9 mouse cellular contexts compared by ENCODE assay signal in genomic region chr9:61054427-61054826, GRCm38 (mm10).
DNase-seq lines count a peak whose midpoint lies in the region; ATAC-seq and TF ChIP-seq lines count a peak whose summit lies in the region.
"Had no signal": no experiment of that assay in that cellular context is flagged by ENCODE, and none has a peak within 500 bp of the region (broad histone marks: within the 10 kb centered on the region; RNA-seq: fewer than 3 reads in every experiment).

No protein-coding gene starts in this region.

- H3K4me2 ChIP-seq in forebrain, embryonic 14.5 days (ENCODE audit: low read length): no peak overlapping the region
- H3K4me2 ChIP-seq in forebrain, embryonic 11.5 days (ENCODE audit: low read depth, low read length, severe bottlenecking): no peak overlapping the region
- no peak overlapping the region for H3K4me2 ChIP-seq in embryonic facial prominence, embryonic 14.5 days (ENCODE audit: low read depth, low read length)
- H3K4me2 ChIP-seq in hindbrain, embryonic 16.5 days (ENCODE audit: low read length): no peak overlapping the region
- H3K4me2 ChIP-seq in limb, embryonic 14.5 days (replicated peaks; ENCODE audit: low read depth, low read length, severe bottlenecking): no peak overlapping the region
- H3K4me2 ChIP-seq: heart, embryonic 13.5 days had no signal

- peaks cover 12% of the 10 kb centered on the region for H3K4me1 ChIP-seq in forebrain, embryonic 14.5 days (ENCODE audit: control insufficient read depth, insufficient read depth, low read length)
- peaks cover 8% of the 10 kb centered on the region for H3K4me1 ChIP-seq in forebrain, embryonic 11.5 days (replicated peaks; ENCODE audit: control insufficient read depth, insufficient read depth, low read length)
- peaks cover 2% of the 10 kb centered on the region for H3K4me1 ChIP-seq in ES-Bruce4 (ENCODE audit: control insufficient read depth, insufficient read depth, low read length)
- peaks cover 28% of the 10 kb centered on the region for H3K4me1 ChIP-seq in embryonic facial prominence, embryonic 14.5 days (ENCODE audit: control insufficient read depth, insufficient read depth, low read length)
- H3K4me1 ChIP-seq in hindbrain, embryonic 16.5 days (ENCODE audit: control insufficient read depth, insufficient read depth, low read depth, low read length): peaks cover 13% of the 10 kb centered on the region
- H3K4me1 ChIP-seq in limb, embryonic 14.5 days (ENCODE audit: control insufficient read depth, insufficient read depth, low read length): peaks cover 16% of the 10 kb centered on the region

- no peaks in the 10 kb centered on the region for H3K36me3 ChIP-seq in forebrain, embryonic 14.5 days (ENCODE audit: control insufficient read depth, insufficient read depth, low read length)
- no peaks in the 10 kb centered on the region for H3K36me3 ChIP-seq in forebrain, embryonic 11.5 days (ENCODE audit: control insufficient read depth, insufficient read depth, low read length)
- H3K36me3 ChIP-seq in ES-Bruce4 (ENCODE audit: control insufficient read depth, insufficient read depth, low read length, poor library complexity, severe bottlenecking): no peaks in the 10 kb centered on the region
- no peaks in the 10 kb centered on the region for H3K36me3 ChIP-seq in embryonic facial prominence, embryonic 14.5 days (ENCODE audit: control insufficient read depth, insufficient read depth, low read length)
- H3K36me3 ChIP-seq in hindbrain, embryonic 16.5 days (ENCODE audit: control insufficient read depth, insufficient read depth, low read length): no peaks in the 10 kb centered on the region
- no peaks in the 10 kb centered on the region for H3K36me3 ChIP-seq in limb, embryonic 14.5 days (ENCODE audit: control insufficient read depth, insufficient read depth, low read length)
- H3K36me3 ChIP-seq: heart, embryonic 13.5 days had no signal

- TF ChIP-seq CTCF in ES-Bruce4 (IDR thresholded peaks at IDR 0.05; ENCODE audit: low read depth, low read length): peak; percentile 26

- no peaks in the 10 kb centered on the region; the same call in 1 of the 2 replicates for H3K9me3 ChIP-seq in forebrain, embryonic 14.5 days (replicated peaks; ENCODE audit: control insufficient read depth, low read length)
- no peaks in the 10 kb centered on the region; the same call in 1 of the 2 replicates for H3K9me3 ChIP-seq in forebrain, embryonic 11.5 days (ENCODE audit: control insufficient read depth, low read length)
- H3K9me3 ChIP-seq in ES-Bruce4 (replicated peaks; ENCODE audit: control insufficient read depth, insufficient read depth, low read length, poor library complexity, severe bottlenecking): no peaks in the 10 kb centered on the region
- H3K9me3 ChIP-seq in embryonic facial prominence, embryonic 14.5 days (ENCODE audit: control insufficient read depth, low read length): 0 out of 2 replicates have a peak, but pooled peaks cover 3% of the 10 kb centered on the region
- no peaks in the 10 kb centered on the region for H3K9me3 ChIP-seq in hindbrain, embryonic 16.5 days (ENCODE audit: control insufficient read depth, low read length)
- H3K9me3 ChIP-seq in limb, embryonic 14.5 days (ENCODE audit: control insufficient read depth, low read length): no peaks in the 10 kb centered on the region; the same call in 1 of the 2 replicates

- 36% methylated on average over 3 of the region's 3 CpGs for WGBS in forebrain, embryonic 14.5 days
- 39% methylated on average over 3 of the region's 3 CpGs for WGBS in forebrain, embryonic 11.5 days
- 14% methylated on average over 3 of the region's 3 CpGs for WGBS in embryonic facial prominence, embryonic 14.5 days
- WGBS in hindbrain, embryonic 16.5 days: 51% methylated on average over 3 of the region's 3 CpGs
- WGBS in limb, embryonic 14.5 days: 4% methylated on average over 3 of the region's 3 CpGs

- H3K27ac ChIP-seq in forebrain, embryonic 14.5 days (ENCODE audit: low read depth, low read length): no peak overlapping the region
- no peak overlapping the region for H3K27ac ChIP-seq in forebrain, embryonic 11.5 days (ENCODE audit: low read depth, low read length)
- no peak overlapping the region for H3K27ac ChIP-seq in ES-Bruce4 (ENCODE audit: insufficient read depth, low read length)
- no peak overlapping the region for H3K27ac ChIP-seq in embryonic facial prominence, embryonic 14.5 days (replicated peaks; ENCODE audit: low read depth, low read length)
- H3K27ac ChIP-seq in hindbrain, embryonic 16.5 days (ENCODE audit: low read depth, low read length): no peak overlapping the region
- H3K27ac ChIP-seq in limb, embryonic 14.5 days (replicated peaks; ENCODE audit: low read depth, low read length): no peak overlapping the region
- H3K27ac ChIP-seq: heart, embryonic 13.5 days had no signal

- no peak overlapping the region for H3K9ac ChIP-seq in forebrain, embryonic 14.5 days (ENCODE audit: low read length)
- H3K9ac ChIP-seq in forebrain, embryonic 11.5 days (ENCODE audit: low read length): no peak overlapping the region
- H3K9ac ChIP-seq in ES-Bruce4 (ENCODE audit: low read depth, poor library complexity, severe bottlenecking): no peak overlapping the region
- no peak overlapping the region for H3K9ac ChIP-seq in embryonic facial prominence, embryonic 14.5 days (ENCODE audit: low read depth, low read length)
- no peak overlapping the region for H3K9ac ChIP-seq in hindbrain, embryonic 16.5 days (ENCODE audit: low read depth, low read length)
- no peak overlapping the region for H3K9ac ChIP-seq in limb, embryonic 14.5 days (ENCODE audit: low read depth, low read length, severe bottlenecking)
- H3K9ac ChIP-seq: heart, embryonic 13.5 days had no signal

- ATAC-seq in forebrain, embryonic 14.5 days: peak; percentile 48; the same call in 1 of the 2 replicates
- ATAC-seq in forebrain, embryonic 11.5 days (replicated peaks; ENCODE audit: low FRiP score): no peak
- peak; percentile 64 for ATAC-seq in embryonic facial prominence, embryonic 14.5 days (ENCODE audit: low read depth)
- ATAC-seq in hindbrain, embryonic 16.5 days: 0 out of 2 replicates have a peak, but pooled peaks have one; percentile 61
- ATAC-seq in limb, embryonic 14.5 days (ENCODE audit: low FRiP score, low read depth): peak; percentile 37; the same call in 1 of the 2 replicates
- peak; percentile 83 for ATAC-seq in neutrophil, adult 5-6 weeks (ENCODE audit: extremely low read depth, insufficient number of reproducible peaks, low FRiP score, poor library complexity, severe bottlenecking)

- TF ChIP-seq EP300 in ES-Bruce4 (IDR thresholded peaks at IDR 0.05; ENCODE audit: insufficient read depth, low read depth, low read length): no peak

- no peak for TF ChIP-seq POLR2A in ES-Bruce4 (IDR thresholded peaks at IDR 0.05; ENCODE audit: insufficient read depth, low read length)
- TF ChIP-seq POLR2A in limb, embryonic 14.5 days (IDR thresholded peaks at IDR 0.05; ENCODE audit: borderline replicate concordance, extremely low read depth, insufficient read depth, insufficient read length): no peak

- H3K27me3 ChIP-seq in forebrain, embryonic 14.5 days (replicated peaks; ENCODE audit: control insufficient read depth, insufficient read depth, low read length): no peaks in the 10 kb centered on the region
- H3K27me3 ChIP-seq in forebrain, embryonic 11.5 days (ENCODE audit: control insufficient read depth, insufficient read depth, low read length): peaks cover 3% of the 10 kb centered on the region; the same call in 1 of the 2 replicates
- no peaks in the 10 kb centered on the region for H3K27me3 ChIP-seq in ES-Bruce4 (ENCODE audit: control insufficient read depth, insufficient read depth, low read length, poor library complexity, severe bottlenecking)
- H3K27me3 ChIP-seq in embryonic facial prominence, embryonic 14.5 days (replicated peaks; ENCODE audit: control insufficient read depth, insufficient read depth, low read length): no peaks in the 10 kb centered on the region
- H3K27me3 ChIP-seq in hindbrain, embryonic 16.5 days (replicated peaks; ENCODE audit: control insufficient read depth, insufficient read depth, low read length): peaks cover 2% of the 10 kb centered on the region; the same call in 1 of the 2 replicates
- H3K27me3 ChIP-seq in limb, embryonic 14.5 days (ENCODE audit: control insufficient read depth, insufficient read depth, low read length): no peaks in the 10 kb centered on the region

- H3K4me3 ChIP-seq in forebrain, embryonic 14.5 days (ENCODE audit: low read depth, low read length): no peak overlapping the region
- no peak overlapping the region for H3K4me3 ChIP-seq in forebrain, embryonic 11.5 days (ENCODE audit: low read depth, low read length)
- no peak overlapping the region for H3K4me3 ChIP-seq in ES-Bruce4 (ENCODE audit: low read depth, low read length)
- H3K4me3 ChIP-seq in embryonic facial prominence, embryonic 14.5 days (ENCODE audit: low read depth, low read length): no peak overlapping the region
- no peak overlapping the region for H3K4me3 ChIP-seq in hindbrain, embryonic 16.5 days (ENCODE audit: low read length)
- H3K4me3 ChIP-seq in limb, embryonic 14.5 days (replicated peaks; ENCODE audit: low read length): no peak overlapping the region
- H3K4me3 ChIP-seq: heart, embryonic 13.5 days had no signal

- DNase-seq in forebrain, embryonic 14.5 days (ENCODE audit: low spot score): peak; percentile 58
- DNase-seq in forebrain, embryonic 11.5 days (ENCODE audit: low spot score): no peak
- DNase-seq in embryonic facial prominence, embryonic 14.5 days (ENCODE audit: low spot score): peak; percentile 90
- peak; percentile 79 for DNase-seq in limb, embryonic 14.5 days (ENCODE audit: low spot score)
- DNase-seq in thymus, postnatal 14 days: peak; percentile 93
